ENCODE assay signal across 8 mouse cellular contexts in genomic region chr9:50849249-50849648, GRCm38 (mm10). TPM values are rescaled to one million over a fixed set of nuclear protein-coding genes. Genes with fewer than 3 reads are reported as not detected.
A peak's percentile ranks its signal among the peaks of the same experiment; 100 is the strongest.
DNase-seq lines count a peak whose midpoint lies in the region; ATAC-seq and TF ChIP-seq lines count a peak whose summit lies in the region.

No protein-coding gene starts in this region.

- no peak overlapping the region for H3K4me2 ChIP-seq in hindbrain, embryonic 12.5 days (replicated peaks)
- no peak overlapping the region; the same call in 1 of the 2 replicates for H3K4me2 ChIP-seq in lung, postnatal 0 days (replicated peaks; ENCODE audit: low read depth, low read length)

- no peak overlapping the region for H3K4me3 ChIP-seq in hindbrain, embryonic 12.5 days
- no peak overlapping the region for H3K4me3 ChIP-seq in lung, postnatal 0 days (ENCODE audit: low read depth, low read length)

- ATAC-seq in hindbrain, embryonic 12.5 days (ENCODE audit: low FRiP score): peak; percentile 75
- peak; percentile 82 for ATAC-seq in lung, postnatal 0 days

- WGBS in hindbrain, embryonic 12.5 days: 24% methylated on average over 8 of the region's 8 CpGs
- 14% methylated on average over 8 of the region's 8 CpGs for WGBS in lung, postnatal 0 days

- peaks cover 4% of the 10 kb centered on the region; the same call in 1 of the 2 replicates for H3K4me1 ChIP-seq in hindbrain, embryonic 12.5 days
- peaks cover 11% of the 10 kb centered on the region; the same call in 1 of the 2 replicates for H3K4me1 ChIP-seq in lung, postnatal 0 days (ENCODE audit: insufficient read depth, low read depth, low read length)

- peak; percentile 94 for TF ChIP-seq CTCF in lung, postnatal 0 days (IDR thresholded peaks at IDR 0.05)

- no peaks in the 10 kb centered on the region for H3K27me3 ChIP-seq in hindbrain, embryonic 12.5 days
- H3K27me3 ChIP-seq in lung, postnatal 0 days (replicated peaks; ENCODE audit: insufficient read depth, low read length): no peaks in the 10 kb centered on the region

- no peak overlapping the region for H3K9ac ChIP-seq in hindbrain, embryonic 12.5 days
- no peak overlapping the region for H3K9ac ChIP-seq in lung, postnatal 0 days (replicated peaks; ENCODE audit: low read depth)

- peaks cover under 1% of the 10 kb centered on the region; the same call in 1 of the 2 replicates for H3K36me3 ChIP-seq in hindbrain, embryonic 12.5 days
- no peaks in the 10 kb centered on the region for H3K36me3 ChIP-seq in lung, postnatal 0 days (ENCODE audit: insufficient read depth, low read length)

- no peaks in the 10 kb centered on the region for H3K9me3 ChIP-seq in hindbrain, embryonic 12.5 days (replicated peaks)
- H3K9me3 ChIP-seq in lung, postnatal 0 days (ENCODE audit: low read length): no peaks in the 10 kb centered on the region

- peak; percentile 96 for DNase-seq in NIH3T3 (ENCODE audit: low read depth)
- DNase-seq in cerebellum, adult 9-10 months: peak; percentile 94
- DNase-seq in frontal cortex, adult 2 months (ENCODE audit: extremely low spot score in 1 of 2, low spot score in 1 of 2): peak; percentile 88 to 99
- DNase-seq in layer of hippocampus, postnatal 10 days (ENCODE audit: low spot score in 2 of 2): peak; percentile 96 to 98
- DNase-seq in lung, postnatal 0 days (ENCODE audit: low spot score): peak; percentile 95
- peak; percentile 92 for DNase-seq in retina, postnatal 1 day
- DNase-seq in urinary bladder, adult 18-20 months (ENCODE audit: low spot score in 2 of 2): peak; percentile 81 to 84

- H3K27ac ChIP-seq in hindbrain, embryonic 12.5 days: no peak overlapping the region
- no peak overlapping the region for H3K27ac ChIP-seq in lung, postnatal 0 days (ENCODE audit: low read length)

- TF ChIP-seq EP300 in lung, postnatal 0 days (IDR thresholded peaks at IDR 0.05): peak; percentile 46

RNA-seq across cellular contexts. Expression of gene Ppp2r1b, which starts 4.1 kb away (rescaled TPM):
- polyA plus RNA-seq in frontal cortex, adult 2 months (2012; rRNA removed): 14.0 and 16.8 TPM in 2 replicates
- polyA plus RNA-seq in hindbrain, embryonic 12.5 days (2016; fragmentation: Nextera tagmentation; extraction: Ambion mirVana): 87.6 and 90.5 TPM in 2 replicates
- total RNA-seq in layer of hippocampus, postnatal 10 days (2021): 10 to 100 TPM; 18.8 to 19.9 TPM
- 26.0 and 28.4 TPM in 2 replicates for polyA plus RNA-seq in lung, postnatal 0 days (2015; fragmentation: Nextera tagmentation; extraction: Ambion mirVana)
